Mouse (Mus musculus) gastrocnemius, postnatal 25 days (tissue): Measurements from ENCODE around the gene Calm5. TPM values are rescaled to one million over a fixed set of nuclear protein-coding genes. Genes with fewer than 3 reads are reported as not detected.

Source experiments
- total RNA-seq, 2 experiments: library from RNA; stranded (reverse); gene quantifications; 1 replicate in 1 of 2; 2 replicates in 1 of 2; pipeline ENCODE4 v1.2.3; 2021

The Calm5 gene
- total RNA-seq, 2 experiments from 2014 or later = not detected

Other genes starting within 250 kb of the Calm5 start
- 1 to 10 TPM; 6.6 to 7.6 TPM for gene Fam208b, start 243.1 kb upstream of the Calm5 start, total RNA-seq
- 10 to 100 TPM in 1 of 2 experiments, 1 to 10 TPM in 1; 9.9 to 10.4 TPM for gene Asb13, start 220.1 kb upstream of the Calm5 start, total RNA-seq
- not detected for gene Calml3, start 49.9 kb upstream of the Calm5 start, total RNA-seq
- not detected for gene Calm4, start 16.4 kb upstream of the Calm5 start, total RNA-seq
- 10 to 100 TPM; 38.7 to 43.5 TPM for gene Net1, start 64.0 kb downstream of the Calm5 start, total RNA-seq
- not detected for gene Tubal3, start 64.1 kb downstream of the Calm5 start, total RNA-seq
- gene Ucn3, start 91.2 kb downstream of the Calm5 start, total RNA-seq = not detected
- gene Akr1c14, start 194.8 kb downstream of the Calm5 start, total RNA-seq = 1 to 10 TPM; 1.6 to 1.7 TPM